Mouse (Mus musculus) layer of hippocampus, adult 11-12 months (tissue): ENCODE results near the gene Vmn1r157.
"Not testable (repeated sequence)": the region's sequence is repeated elsewhere in the genome, so short reads cannot be mapped to it uniquely, and the experiment has no call there.

Experiments used
- DNase-seq: peaks from one replicate; pipeline ENCODE4 v3.0.0; 2022; ENCODE audit warnings: low spot score

Vmn1r157 gene

DNA sequence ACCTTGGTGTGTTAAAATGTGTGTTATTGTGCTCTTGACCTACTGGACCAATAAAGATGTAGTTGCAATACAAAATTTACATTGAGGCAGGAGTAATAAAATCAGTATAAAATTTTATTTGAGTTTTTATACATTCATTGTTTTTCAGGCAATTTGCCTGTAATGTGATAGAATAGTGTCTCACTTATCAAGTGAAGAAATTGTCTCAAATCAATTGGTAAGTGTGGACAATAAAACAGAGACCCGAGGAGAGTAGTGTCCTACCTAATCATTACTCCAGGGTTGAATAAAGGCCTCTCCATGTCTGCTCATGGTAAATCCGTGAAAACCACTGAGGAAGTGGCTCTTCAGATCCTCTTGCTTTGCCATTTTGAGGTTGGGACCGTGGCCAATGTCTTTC lies at the start of gene Vmn1r157:
Gene Vmn1r157 (plus strand): TSS at position 301 of the 400 bp plus-strand sequence.
- DNase-seq = not testable (repeated sequence)

DNA sequence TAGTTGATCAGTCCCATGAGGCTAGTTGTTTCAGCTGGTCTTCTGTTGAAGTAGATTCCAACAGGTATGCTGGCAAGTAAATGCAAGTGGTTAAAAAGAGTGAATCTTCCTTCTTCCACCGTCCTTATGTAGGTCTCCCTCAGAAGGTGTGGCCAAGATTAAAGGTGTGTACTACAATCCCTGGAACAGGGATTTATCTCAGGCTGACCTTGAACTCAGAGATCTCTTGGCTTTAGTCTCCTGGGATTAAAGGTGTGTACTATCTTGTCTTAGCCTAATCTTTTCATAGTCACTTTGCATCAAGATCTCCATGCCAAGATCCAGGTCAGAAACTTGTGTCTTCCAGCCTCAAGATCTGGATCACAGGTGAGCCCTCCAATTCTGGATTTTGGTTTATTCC lies 41.9 kb upstream of the Vmn1r157 start, which contains the start of gene Gm4567:
Gene Gm4567 (minus strand): TSS at position 101 of the 400 bp plus-strand sequence.
- not testable (repeated sequence) for DNase-seq

DNA sequence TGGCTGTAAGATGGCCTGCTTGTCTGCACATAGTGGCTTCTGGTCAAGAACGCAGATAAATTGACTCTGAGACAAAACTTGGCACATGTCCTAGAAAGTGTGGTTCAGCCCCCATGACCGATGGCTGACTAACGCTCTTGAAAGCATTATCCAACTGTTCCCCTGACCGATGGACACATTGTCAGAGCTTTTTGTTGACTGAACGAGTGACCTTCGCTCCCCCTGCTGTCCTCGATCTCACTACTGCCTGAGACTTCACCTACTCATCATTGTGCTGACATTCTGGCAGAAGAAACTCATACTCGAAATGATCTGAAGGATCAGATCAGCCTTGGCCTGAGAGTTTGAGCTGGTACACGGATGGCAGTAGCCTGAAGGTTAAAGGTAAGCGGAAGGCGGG lies 14.5 kb downstream of the Vmn1r157 start:
- not testable (repeated sequence) for DNase-seq

DNA sequence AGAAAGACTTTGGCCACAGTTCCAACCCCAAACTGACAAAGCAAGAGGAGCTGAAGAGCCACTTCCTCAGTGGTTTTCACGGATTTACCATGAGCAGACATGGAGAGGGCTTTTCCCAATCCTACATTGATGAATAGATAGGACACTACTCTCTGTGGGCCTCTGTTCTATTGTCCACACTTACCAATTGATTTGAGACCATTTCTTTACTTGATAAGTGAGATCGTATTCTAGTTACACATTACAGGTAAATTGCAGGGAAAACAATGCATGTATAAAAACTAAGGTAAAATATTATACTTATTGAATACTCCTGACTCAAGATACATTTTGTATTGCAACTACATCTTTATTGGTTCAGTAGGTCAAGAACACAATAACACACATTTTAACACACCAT lies 29.2 kb downstream of the Vmn1r157 start, which contains the start of gene Vmn1r158:
Gene Vmn1r158 (minus strand): TSS at position 101 of the 400 bp plus-strand sequence.
- not testable (repeated sequence) for DNase-seq
